Mouse (Mus musculus): ENCODE measurements at regions not wholly inside any gene's neighbourhood (a gene's known extent, or its start where the extent isn't known, plus 50 kb on each side); places are given as distances from the start of the nearest gene placed in this dataset.

DNA sequence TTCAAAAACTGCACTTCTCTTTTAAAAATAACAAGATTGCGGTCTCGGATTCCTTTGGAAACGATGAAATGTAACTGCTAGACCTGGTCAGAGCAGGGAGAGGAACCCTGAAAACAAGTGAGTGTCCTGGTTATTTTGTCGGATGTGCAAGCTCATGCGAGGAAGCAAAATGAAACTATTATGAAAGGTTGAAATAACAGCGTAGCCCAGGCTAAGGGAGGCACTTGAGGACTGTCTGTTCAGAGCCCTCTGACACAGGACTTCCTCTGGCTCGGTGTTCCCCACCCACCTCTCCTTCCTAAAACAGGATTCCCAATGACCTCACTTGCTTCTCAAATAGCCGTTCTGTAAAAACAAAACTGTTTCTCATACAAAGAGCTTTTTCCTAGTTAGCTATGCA, 51.3 kb upstream of the S1pr1 start:
- DNase-seq (ENCODE audit: low spot score) = no peak

DNA sequence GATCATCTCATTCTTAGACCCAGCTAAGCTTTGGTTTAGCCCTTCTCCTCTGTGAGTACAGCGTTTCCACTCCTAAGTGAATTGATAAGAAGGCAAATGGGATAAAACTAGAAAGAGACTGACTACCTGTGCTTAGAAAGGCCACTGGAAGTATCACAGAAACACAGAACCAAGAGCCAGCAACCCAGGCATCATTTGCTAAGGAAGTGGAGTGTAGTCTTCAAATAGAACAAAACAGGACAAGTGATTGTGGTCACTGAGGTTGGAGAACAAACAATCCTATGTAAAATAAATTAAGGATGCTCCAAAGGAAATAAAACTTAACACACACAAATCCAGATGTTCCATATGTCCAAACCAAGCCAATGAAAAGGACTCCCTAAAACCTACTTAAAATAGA, 53.4 kb upstream of the S1pr1 start:
- no peak for DNase-seq (ENCODE audit: low spot score)

DNA sequence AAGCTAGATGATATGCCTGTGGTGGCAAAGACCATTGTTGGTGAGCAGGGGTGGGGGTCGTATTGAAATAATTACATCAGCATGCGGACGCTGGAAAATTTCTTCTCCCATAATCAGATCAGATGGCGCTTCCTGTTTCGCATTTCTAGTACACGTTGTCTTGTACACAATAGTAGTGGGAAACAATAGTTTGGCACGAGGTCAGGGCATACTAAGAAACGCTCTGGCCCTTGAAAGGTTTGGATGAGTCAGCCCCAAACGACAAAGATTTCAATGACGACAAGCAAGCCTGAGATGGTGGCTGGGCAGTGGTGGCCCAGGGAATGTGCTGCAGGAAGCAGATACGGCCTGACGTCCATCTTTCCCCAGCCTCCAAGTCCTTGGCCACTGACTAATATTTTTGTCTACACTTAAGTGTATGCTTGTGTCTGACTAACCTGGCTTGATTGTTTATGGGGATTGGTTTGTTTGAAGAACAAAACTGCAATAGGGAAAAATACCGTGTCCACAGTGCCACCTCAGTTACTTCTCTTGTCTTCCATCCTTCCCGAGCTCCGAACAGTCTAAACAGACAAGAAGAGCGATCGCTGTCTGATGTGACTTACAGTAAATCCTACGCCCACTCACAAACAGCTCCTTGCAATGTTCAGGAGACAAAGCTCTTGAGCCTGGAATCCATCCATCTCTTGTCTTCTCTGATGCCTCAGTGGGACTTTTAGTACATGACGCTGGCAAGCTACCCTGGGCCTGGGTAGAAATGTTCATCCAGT, 54.1 kb upstream of the S1pr1 start:
- no peak for DNase-seq (ENCODE audit: low spot score)

DNA sequence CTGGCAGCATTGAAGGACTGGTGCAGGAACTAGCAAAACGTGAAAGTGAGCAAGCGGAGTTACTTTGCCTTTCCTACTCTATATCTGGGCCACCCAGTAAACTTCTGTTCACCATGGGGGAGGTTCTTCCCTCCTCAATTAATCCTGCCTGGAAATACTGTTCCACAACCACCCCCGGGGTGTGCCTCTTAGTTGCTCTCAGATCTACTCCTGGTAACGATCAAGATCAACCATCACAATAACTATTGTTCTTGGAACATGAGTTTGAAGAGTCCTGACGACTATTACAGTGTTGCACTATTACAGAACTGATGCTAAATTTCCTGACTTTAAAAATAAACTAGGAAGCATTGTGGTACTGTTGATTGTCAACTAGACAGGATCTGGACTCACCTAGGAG, 57.8 kb upstream of the S1pr1 start:
- no peak for DNase-seq (ENCODE audit: low spot score)

DNA sequence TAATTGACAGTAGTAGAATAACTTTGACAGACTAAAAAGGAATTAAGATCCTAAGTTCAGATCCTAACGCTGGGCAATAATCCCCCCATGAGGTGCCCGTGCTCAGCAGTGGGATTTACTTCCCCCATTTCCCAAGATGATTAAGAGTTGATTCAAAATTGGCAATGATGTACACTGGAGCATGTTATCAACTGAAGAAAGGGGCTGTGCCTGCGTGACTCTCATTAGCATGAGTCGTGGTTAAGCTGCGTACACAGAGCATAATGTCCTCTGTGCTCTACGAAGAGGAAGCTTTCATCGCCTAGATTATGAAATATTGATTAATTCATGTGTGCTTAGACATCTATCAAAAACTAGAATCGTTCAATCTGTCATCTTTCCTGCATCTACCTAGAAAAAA, 59.4 kb upstream of the S1pr1 start:
- DNase-seq (ENCODE audit: low spot score) = no peak

DNA sequence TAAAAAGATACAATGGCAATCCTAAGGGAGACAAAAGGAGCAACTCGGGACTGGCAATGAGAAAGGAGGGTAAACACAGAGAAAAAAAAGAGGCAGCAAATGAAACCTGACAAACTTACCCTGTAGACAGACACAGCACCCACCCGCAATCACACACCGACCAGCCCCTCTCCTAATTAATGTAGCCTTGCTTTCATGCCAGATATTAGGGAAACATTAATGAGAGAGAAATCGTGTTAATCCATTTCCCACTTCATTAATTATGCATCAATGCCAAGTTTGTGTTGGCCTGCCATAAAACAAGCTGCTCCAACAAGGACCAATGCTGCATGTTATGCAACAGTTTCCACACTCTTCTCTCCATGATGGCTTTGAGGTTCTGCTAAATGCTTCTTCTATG, 59.9 kb upstream of the S1pr1 start:
- DNase-seq (ENCODE audit: low spot score) = no peak

DNA sequence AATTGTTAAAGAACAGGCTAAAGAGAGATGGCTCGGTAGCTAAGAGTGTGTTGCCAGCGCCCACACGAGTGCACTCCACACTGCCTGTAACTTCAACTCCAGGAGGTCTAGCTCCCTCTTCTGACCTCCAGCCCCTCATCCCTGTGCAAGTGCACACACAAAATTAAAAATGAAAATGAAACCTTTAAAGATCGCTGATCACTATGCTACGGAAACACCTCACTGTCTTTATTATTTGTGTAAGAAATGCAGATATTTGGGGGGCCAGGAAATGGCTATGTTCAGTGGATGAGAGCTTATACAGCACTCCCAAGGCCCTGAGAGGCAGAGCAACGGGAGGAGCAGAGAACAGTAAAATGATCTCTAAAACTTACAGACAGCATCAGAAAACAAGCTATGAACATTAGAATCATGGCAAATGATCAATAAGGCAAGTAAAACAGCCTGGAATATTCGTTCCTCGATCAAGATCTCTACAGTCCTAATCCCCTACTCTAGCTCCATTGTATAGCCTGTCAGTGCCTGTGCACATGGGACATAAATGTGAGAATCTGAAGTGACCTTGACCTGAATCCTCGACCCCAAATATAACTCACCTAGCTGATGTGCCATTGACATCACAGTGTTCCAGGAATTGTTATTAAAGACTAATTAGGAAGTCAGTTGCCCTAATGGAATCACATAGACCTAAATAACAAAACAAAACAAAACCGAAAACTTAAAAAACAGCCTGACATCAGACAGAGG, 64.4 kb upstream of the S1pr1 start:
- DNase-seq (ENCODE audit: low spot score) = no peak

DNA sequence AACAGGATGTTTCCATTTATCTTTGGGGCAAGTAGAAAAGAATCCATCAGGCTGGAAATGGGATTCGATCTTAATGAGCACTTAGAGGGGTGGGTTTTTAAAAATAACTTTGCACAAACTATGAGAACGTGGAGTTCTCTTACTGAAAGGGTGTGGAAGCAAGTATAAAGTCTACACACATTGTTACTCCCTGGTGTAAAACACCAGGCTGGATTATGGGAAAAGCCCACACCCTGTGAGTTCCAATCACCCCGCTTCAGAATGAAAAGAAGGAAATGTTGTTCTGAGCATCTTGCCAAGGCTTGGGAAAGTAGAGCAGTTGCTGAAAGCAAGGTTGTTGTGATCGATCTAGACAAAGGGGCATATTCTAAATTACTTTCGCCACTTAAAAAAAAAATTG, 65.0 kb upstream of the S1pr1 start:
- DNase-seq (ENCODE audit: low spot score) = no peak

DNA sequence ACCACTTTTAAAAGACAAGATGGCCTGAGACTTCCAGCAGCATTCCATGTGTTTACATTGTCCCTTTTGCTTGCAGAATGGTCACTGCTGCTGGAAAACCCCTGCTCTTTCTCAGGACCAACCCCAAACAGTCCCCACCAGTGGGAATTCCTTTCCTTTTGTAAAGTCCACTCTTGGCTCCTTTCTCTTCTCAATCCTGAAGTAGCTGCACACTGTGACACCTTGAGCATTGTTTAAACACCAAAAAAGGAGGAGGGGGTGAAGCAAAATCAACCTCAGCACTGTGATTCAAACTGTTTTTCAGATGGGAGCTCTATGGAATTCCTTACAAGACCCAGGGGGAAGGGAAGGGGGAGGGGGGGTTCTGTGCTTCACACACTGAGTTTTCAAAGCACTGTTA, 67.9 kb upstream of the S1pr1 start:
- no peak for DNase-seq (ENCODE audit: low spot score)

DNA sequence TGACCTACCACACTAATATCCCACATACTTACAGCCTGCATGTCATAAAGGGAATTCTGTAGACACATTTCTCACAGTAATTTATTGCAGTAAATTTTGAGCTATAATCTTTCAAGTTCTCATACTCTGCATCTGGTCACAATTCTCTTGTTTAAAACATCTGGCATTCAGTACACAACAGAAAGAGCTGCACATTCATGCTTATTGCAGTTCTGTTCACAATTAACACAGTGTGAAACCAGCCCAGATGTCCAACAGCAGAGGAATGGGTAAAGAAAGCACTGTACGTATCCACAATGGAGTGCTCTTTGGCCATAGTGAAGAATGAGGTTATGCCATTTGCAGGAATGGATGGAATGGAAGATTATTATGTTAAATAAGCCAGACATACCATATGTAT, 72.5 kb upstream of the S1pr1 start:
- DNase-seq (ENCODE audit: low spot score) = no peak

DNA sequence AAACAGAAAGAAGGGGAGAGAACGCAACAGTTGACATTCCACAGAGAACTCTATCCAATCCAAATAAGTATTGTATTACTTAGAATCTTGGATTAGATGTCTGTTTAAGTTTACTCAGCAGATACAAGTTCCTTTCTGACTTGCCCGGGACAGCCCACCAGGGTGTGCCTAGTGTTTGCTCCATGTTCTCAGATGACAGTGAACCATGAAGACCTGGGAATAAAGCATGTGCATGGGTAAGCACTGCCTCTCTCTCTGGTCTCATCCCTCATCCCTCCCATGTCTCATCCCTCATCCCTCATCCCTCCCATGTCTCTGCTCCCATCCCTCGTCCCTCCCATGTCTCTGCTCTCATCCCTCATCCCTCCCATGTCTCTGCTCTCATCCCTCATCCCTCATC, 73.7 kb upstream of the S1pr1 start:
- DNase-seq (ENCODE audit: low spot score) = no peak

DNA sequence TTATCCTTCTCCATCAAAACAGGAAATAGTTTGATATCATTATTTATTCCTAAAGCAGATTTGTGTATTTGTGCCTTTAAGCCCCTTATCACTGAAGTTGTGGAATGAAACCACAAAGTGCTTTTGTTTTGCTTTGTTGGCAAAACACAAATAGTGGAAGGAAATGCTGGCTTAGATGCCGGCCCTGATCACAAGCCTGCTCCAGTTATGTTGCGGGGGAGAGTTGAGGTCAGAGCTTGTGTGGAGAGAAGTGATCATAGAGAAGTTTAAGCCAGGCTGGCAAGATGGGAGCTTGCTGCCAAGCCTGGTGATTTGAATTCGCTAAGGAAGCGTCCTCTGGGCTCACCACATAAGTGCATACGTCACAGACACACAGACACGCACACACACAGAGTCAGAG, 74.2 kb upstream of the S1pr1 start:
- no peak for DNase-seq (ENCODE audit: low spot score)

DNA sequence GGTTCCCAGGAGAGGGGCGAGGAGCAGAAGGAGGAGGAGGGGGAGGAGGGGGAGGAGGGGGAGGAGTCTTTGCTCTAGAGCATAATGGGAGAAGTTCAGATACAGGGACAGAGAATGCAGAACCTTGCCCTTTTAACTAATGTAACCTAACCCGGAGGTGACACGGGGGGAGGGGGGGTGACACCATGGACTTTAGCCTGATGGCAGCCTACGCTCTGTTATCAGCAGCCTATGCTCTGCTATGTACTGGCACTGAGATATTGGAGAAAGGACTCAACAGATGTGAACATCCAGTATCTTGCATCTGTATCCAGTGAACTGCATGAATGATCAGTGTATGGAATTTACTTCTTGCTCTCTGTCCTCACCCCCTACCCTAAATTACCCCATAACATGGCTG, 77.7 kb upstream of the S1pr1 start:
- no peak for DNase-seq (ENCODE audit: low spot score)

DNA sequence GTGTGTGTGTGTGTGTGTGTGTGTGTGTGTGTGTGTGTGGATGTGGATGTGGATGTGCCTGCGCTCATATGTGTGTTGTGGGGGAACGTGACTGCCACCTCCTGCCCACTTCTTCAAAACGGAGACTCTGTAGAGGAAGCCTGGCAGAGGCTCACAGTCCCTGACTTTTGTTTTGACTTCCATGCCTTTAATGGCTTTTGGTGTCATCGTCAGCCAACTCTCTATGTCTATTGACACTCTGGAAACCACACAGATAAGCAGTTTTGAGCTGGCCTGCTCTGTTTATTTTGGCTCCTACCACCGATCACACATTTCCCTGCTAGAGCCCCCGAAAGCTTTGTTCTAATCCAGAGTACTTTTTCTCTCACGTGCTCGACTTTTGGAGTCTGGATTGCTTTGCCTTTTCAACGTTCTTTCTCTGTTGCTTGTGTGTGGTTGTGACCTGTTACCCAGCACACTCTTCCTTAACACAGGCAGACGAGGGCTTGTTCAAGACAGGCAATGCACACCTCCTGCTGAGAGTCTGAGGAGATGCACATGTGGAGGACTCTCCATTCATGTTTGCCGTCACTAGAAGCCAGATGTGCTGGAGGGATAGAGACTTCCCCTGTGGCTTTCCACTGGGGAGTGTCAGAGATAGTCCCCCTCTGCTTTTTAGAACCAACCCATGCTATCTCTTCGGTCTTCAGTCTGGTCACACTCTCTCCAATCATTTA, 78.6 kb upstream of the S1pr1 start:
- no peak for DNase-seq (ENCODE audit: low spot score)

DNA sequence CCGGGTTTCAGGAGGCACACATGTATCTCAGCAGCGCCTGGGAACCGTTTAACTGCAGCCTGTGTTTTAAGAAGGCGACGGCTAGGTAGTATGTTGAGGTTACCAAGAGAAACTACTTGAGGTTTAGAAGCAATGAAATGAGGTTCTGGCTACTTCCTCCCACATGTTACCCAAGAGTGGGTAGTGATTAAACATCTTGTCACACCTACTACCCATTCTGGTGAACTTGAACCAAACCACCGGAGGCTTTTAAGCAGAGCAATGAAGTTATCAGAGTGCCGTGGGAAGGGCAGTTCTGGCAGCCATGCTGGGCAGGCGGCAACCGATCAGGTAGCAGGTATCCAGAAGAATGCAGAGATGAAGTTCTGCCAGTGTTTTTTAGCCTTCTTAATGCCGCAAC, 84.5 kb upstream of the S1pr1 start:
- no peak for DNase-seq (ENCODE audit: low spot score)

DNA sequence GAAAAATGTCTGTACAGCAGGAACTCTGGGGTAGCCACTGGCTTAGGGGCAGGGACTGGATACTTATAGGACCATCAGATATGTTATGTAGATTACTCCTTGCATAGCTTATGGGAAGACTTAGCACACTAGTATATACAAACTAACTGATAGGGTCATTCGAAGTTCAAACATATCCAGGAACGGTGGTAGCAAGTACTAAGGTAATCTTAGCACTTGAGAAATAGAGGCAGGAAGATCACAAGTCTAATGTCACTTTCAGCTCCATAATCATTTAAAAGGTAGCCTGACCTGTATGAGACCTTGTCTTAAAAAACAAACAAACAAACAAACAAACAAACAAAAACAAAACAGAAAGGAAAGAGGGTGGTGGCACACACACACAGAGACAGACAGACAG, 85.1 kb upstream of the S1pr1 start:
- DNase-seq (ENCODE audit: low spot score) = no peak

DNA sequence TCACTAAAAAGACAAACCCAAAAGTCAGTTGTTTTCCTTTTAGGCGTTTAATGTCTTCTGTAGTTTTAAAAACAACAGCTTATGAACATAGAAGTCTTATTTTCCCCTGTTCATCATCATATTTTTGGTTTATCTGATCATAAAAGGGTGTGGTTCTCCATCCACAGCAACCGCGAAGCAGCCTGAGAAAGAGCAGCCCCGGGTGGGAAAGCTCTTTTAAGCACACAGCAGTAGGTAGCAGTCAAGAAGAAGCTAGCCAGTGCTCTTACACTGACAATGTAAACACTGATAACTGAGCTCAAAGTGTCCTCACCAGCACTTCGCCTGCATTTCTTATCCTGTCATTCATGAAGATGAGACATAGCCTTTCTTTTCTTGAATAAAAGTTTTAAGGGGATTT, 86.0 kb upstream of the S1pr1 start:
- DNase-seq (ENCODE audit: low spot score) = no peak

DNA sequence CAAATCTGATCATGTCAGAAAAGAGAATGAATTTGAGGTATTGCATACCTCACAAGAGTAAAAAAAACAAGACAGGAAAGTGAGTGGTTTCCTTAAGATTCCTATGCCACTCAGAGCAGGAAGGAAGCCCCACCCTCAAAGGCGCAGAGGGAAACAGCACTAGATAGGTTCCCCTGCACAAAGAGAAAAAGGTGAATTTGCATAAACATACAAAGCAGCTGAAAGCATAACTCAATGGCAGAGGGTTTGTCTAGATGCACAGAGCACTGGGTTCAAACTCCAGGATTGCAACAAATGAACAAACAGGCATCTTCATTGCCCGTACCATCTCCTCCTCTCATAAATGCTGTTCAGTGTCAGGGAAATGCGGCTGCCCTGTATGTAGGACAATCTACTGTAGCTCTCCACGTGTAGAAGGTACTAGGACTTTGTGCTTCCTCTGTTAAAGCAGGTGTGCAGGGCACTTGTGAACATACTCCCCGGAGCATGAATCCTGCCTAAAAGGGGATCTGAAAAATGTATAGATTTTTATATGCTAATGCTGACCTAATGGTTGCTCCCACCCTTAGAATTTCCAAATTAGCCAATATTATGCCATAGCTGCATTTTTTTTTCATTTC, 85.9 kb upstream of the Dph5 start:
- DNase-seq (ENCODE audit: low spot score) = no peak

DNA sequence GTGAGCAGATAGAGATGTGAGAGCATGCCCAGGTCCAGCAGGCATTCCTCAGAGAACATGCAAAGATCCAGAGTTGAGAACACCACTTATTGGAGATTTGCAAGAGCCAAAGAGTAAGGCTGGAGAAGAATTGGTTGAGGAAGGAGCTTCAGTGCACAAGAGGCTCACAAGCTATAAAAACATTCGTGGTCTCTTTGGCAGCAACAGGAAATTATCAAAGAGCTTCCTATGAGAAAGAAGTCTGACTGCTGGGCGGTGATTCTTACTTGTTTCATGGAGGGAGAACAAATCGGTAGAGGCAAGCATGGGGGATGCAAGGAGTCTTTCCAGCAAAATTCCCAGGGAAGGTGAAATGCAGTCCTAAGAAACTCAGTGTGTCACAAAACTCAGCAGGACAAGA, 83.0 kb upstream of the Dph5 start:
- no peak for DNase-seq (ENCODE audit: low spot score)

DNA sequence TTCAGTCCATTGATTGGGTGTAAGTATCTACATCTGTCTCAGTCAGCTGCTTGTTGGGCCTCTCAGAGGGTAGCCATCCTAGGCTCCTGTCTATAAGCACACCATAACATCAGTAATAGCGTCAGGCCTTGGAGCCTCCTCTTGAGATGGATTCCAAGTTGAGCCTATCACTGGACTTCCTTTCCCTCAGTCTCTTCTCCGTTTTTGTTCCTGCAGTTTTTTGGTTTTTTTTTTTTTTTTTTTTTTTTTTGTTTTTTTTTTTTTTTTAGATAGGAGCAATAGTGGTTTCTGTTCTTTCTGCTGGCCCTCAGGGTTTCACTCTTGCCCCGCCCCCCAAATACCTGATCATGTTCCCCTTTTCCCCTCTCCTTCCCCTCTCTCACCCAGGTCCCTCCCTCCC, 80.6 kb upstream of the Dph5 start:
- no peak for DNase-seq (ENCODE audit: low spot score)

DNA sequence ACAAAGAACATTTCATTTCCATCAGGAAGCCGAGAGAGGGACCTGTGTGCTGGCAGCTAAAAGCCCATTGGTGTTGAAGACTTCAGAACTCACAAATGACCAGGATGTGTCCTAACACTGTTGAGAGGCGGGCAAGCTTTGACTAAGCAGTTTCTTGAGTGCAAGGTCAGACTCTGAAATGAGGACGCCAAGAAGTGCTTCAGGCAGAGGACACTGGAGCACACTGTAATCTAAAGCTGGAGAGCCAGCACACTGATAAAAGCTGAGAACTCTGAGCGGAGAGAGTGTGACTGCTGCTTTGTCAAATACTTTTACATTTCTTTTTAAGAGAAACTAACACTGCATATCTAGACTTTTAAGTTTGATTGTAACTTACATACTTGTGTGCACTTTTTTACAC, 72.5 kb upstream of the Dph5 start:
- DNase-seq (ENCODE audit: low spot score) = no peak

DNA sequence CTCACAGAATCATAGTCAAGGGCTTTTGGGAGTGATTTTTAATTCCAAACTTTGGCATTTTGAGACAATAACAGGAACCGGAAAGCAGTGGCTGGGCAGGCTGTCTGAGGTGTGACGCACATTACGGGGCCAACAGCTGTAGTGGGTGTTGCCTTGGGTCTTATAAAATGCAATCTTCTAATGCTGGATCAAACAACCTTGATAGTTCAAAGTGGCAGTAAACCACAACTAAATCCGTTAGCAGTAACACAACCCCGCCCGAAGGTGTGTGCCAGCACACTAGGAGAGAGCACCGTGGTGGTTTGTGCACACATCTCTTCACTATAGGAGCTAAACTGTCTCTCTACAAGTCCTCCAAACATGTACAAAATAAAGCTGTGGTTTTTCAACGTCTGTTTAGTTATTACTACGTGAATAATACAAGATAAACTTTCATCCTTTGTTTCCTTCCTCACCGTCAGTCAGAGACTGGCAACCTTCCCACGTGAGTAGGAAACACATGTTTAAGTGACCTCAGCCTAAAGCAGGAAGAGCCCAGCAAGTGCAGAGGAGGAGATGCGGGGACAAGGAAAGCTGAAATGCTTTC, 72.0 kb upstream of the Dph5 start:
- DNase-seq (ENCODE audit: low spot score) = no peak
